Mouse (Mus musculus) neural tube, embryonic 14.5 days (tissue): ENCODE data around the gene Mat2a. TPM values are rescaled to one million over a fixed set of nuclear protein-coding genes. Genes with fewer than 3 reads are reported as not detected.
A peak's percentile ranks its signal among the peaks of the same experiment; 100 is the strongest.

ENCODE experiments used
- ATAC-seq: fragments of 200-750 bp; cut with Nextera tagmentation; 2 replicates; pipeline ENCODE4 v1.8.0; 2017; ENCODE audit warnings: low read depth, mild to moderate bottlenecking, moderate TSS enrichment, moderate library complexity
- H3K27ac ChIP-seq: fragments of 300-500 bp; sonication (generic); 2 replicates; pipeline ENCODE4 v1.5.1; 2014; ENCODE audit warnings: low read depth, mild to moderate bottlenecking, control low read depth, low read length, moderate library complexity, mixed read lengths
- H3K27me3 ChIP-seq: fragments of 300-500 bp; sonication (generic); 2 replicates; pipeline ENCODE4 v1.6.1; 2014; ENCODE audit warnings: low read length; ENCODE audit not compliant: control insufficient read depth, insufficient read depth
- H3K36me3 ChIP-seq: fragments of 300-500 bp; sonication (generic); 2 replicates; pipeline ENCODE4 v1.6.1; 2014; ENCODE audit warnings: low read length, mixed read lengths; ENCODE audit not compliant: control insufficient read depth, insufficient read depth
- H3K4me1 ChIP-seq: fragments of 300-500 bp; sonication (generic); 2 replicates; pipeline ENCODE4 v1.6.1; 2014; ENCODE audit warnings: low read length; ENCODE audit not compliant: control insufficient read depth, insufficient read depth
- H3K4me2 ChIP-seq: fragments of 300-500 bp; sonication (generic); 2 replicates; pipeline ENCODE4 v1.6.1; 2014; ENCODE audit warnings: mild to moderate bottlenecking, low read depth, low read length, control low read depth
- H3K4me3 ChIP-seq: fragments of 300-500 bp; sonication (generic); 2 replicates; pipeline ENCODE4 v1.5.1; 2014; ENCODE audit warnings: low read depth, low read length, control low read depth, mixed read lengths
- H3K9ac ChIP-seq: fragments of 300-500 bp; sonication (generic); replicated peaks from 2 replicates; pipeline ENCODE4 v1.6.1; 2014; ENCODE audit warnings: low read depth, mild to moderate bottlenecking, control low read depth, low read length, mixed read lengths
- H3K9me3 ChIP-seq: fragments of 300-500 bp; sonication (generic); 2 replicates; pipeline ENCODE4 v1.6.1; 2016; ENCODE audit warnings: low read length; ENCODE audit not compliant: control insufficient read depth
- WGBS: fragments of 180-500 bp; shearing (Covaris S2); extraction: QIAGEN DNeasy Blood & Tissue Kit; methylation state at CpG from one replicate; pipeline ENCODE4 v1.1.7; 2014; 5-methylcytosine and 5-hydroxymethylcytosine counted together
- polyA plus RNA-seq: library from polyadenylated mRNA; unstranded; fragments of >200 nt; fragmentation: Nextera tagmentation; extraction: Ambion mirVana; gene quantifications from 2 replicates; pipeline ENCODE4 v1.2.1, GENCODE M21; 2014

Gene Mat2a
- polyA plus RNA-seq, 1 experiment from 2014 or later: 392 TPM

DNA sequence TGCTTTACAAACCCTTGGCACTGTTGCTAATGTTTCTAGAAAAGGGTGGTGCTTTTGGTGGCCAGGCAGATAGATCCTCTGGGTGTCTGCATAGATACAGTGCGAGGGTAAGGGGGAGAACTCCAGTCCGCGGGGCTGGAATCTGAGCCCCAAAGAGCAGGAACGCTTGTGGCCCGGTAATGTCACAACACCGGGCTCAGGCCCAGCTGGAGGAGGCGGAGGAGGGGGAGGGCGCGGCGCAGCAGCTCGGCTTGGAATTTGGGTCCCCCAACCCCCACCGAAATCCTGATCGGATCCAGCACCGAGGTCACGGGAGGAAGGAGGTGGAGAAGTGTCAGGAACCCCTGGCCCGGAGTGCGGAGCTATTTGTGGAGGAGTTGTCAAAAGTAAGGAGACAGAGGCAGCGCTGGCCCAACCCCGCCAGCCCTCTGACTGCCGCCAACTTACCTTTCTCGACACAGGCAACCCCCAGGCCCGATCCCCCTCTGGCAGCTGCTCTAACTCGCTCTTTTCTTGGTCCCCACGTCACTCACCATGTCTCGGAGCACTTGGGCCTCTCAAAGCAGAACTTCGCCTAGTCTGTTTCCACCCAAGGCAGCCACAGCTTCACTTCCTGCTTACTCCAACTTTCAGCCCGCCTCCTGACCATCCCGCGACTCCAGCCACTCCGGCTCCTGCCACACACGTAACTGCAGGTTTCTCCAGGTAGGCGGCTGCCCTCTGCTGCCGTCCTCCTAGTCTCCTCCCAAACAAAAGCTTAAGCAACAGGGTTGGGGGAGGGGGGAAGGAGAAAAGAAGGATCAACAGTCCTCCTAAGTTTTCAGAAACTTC lies 49.2 kb downstream of the Mat2a start, which contains the start of gene Vamp8:
Vamp8 (minus strand) TSS at position 763 of the 831 bp plus-strand sequence.
- H3K36me3 ChIP-seq: no peaks in the 10 kb centered on the region
- no peaks in the 10 kb centered on the region for H3K9me3 ChIP-seq
- H3K27me3 ChIP-seq: peaks cover 3% of the 10 kb centered on the region; the same call in 1 of the 2 replicates
- peak within 1 kb of the TSS; percentile 22 for H3K4me3 ChIP-seq
- H3K9ac ChIP-seq: peak within 1 kb of the TSS; percentile 34; the same call in 1 of the 2 replicates
- 0 out of 2 replicates have a peak within 1 kb of the TSS, but pooled peaks have one; percentile 5 for H3K27ac ChIP-seq
- peak; percentile 31; the same call in 1 of the 2 replicates for ATAC-seq
- 4% methylated on average over 32 of the region's 33 CpGs for WGBS
- 0 out of 2 replicates have a peak, but pooled peaks cover 3% of the 10 kb centered on the region for H3K4me1 ChIP-seq
- H3K4me2 ChIP-seq: peak within 1 kb of the TSS; percentile 46

DNA sequence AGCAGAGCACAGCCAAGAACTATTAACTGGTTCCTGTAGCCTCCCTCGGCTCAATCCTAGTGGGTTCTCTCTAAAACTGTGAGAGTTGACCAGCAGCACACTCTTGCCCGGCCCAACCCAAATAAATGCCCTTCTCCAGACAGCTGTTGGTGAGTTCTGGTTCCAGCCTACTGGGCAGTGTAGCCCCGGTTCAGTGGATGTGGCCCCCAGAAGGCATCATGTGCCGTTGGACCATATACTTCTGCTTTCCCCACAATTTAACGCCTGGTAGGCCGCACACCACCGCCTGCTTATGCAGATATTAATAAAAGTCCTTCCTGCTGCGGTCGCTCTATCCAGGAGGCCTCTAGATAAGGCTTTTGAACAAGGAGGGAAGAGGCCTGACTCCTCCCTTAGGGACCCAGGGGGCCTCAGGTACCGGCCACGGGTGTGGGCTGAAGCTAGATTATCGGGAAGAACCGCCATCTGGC lies 49.9 kb downstream of the Mat2a start:
- H3K27me3 ChIP-seq: peaks cover 3% of the 10 kb centered on the region; the same call in 1 of the 2 replicates
- peak overlapping the region; percentile 46 for H3K4me2 ChIP-seq
- no peak for ATAC-seq
- 0 out of 2 replicates have a peak, but pooled peaks cover 3% of the 10 kb centered on the region for H3K4me1 ChIP-seq
- no peaks in the 10 kb centered on the region for H3K9me3 ChIP-seq
- WGBS: 40% methylated on average over 13 of the region's 13 CpGs
- H3K9ac ChIP-seq: 0 out of 2 replicates have a peak overlapping the region, but pooled peaks have one; percentile 34
- H3K36me3 ChIP-seq: no peaks in the 10 kb centered on the region
- H3K4me3 ChIP-seq: peak overlapping the region; percentile 22
- H3K27ac ChIP-seq: 0 out of 2 replicates have a peak overlapping the region, but pooled peaks have one; percentile 4

DNA sequence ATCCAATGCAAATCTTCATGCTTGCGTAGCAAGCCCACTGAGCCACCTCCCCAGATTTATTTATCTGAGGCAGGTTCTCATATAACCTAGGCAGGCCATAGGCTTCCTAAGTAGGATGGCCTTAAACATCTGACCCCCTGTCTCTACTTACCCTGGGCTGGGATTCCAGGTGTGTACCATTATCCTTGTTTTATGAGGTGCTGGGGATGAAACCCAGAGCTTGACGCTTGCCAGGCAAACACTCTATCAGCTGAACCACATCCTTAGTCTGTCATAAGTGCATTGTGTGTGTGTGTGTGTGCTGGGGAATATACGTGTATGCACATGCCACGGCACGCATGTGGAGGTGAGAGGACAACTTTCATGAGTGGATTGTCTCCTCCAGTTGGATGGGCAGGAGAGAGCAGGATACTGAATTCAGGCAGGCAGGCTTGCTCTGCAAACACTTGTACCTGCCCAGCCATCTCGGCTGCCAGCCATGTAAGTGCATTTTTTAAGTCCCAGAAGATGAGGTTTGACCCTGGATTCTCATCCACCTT lies 50.5 kb downstream of the Mat2a start:
- WGBS: 91% methylated on average over 6 of the region's 6 CpGs
- Histone ChIP-seq H3K4me2 (no peak overlapping the region), H3K27me3 (peaks cover 3% of the 10 kb centered on the region; the same call in 1 of the 2 replicates), H3K36me3 (no peaks in the 10 kb centered on the region), H3K9me3 (no peaks in the 10 kb centered on the region), H3K9ac (no peak overlapping the region), H3K4me3 (no peak overlapping the region), H3K27ac (no peak overlapping the region), H3K4me1 (0 out of 2 replicates have a peak, but pooled peaks cover 3% of the 10 kb centered on the region)
- ATAC-seq: no peak

DNA sequence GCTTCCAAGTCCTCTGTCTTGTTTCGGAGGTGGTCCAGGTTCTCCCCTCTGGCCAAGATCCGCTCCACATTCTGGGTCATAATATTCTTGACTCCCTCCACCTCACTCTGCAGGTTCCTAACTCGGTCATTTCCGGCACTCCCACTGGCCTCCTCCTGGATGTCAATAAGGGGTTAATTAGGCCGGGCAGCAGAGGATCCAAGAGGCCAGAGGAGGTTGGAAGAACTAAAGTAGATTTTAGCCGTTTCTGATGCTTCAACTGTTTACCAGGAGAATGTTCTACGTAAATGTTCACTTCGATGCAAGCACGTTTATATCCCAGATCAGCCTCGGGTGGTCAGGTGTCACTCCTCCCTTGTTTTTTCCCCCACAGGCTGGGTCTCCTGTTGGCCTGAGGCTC lies 51.1 kb downstream of the Mat2a start:
- Histone ChIP-seq H3K27ac (no peak overlapping the region), H3K36me3 (no peaks in the 10 kb centered on the region), H3K9ac (no peak overlapping the region), H3K4me3 (no peak overlapping the region), H3K4me1 (0 out of 2 replicates have a peak, but pooled peaks cover 3% of the 10 kb centered on the region), H3K4me2 (no peak overlapping the region), H3K9me3 (no peaks in the 10 kb centered on the region), H3K27me3 (peaks cover 3% of the 10 kb centered on the region; the same call in 1 of the 2 replicates)
- WGBS: 77% methylated on average over 10 of the region's 10 CpGs
- no peak for ATAC-seq

DNA sequence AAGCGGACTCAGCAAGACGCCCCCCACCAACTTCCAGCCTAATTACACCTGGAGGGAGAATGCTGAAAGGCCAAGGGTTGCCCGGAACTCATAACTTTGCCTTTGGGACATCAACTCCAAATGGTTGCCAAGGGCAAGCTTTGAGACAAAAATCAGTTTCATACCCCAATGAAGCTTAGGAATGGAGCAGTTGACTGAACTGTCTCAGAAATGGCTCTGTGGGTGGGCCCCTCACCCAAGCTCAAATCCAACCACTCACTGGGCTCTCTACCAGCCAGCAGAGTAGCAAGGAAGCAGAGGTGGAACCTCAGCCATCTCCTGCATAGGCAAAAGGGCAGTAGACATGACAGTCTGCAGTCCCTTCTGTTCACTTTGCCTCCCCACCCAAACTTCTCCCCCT lies 51.5 kb downstream of the Mat2a start:
- Histone ChIP-seq H3K4me2 (no peak overlapping the region), H3K36me3 (no peaks in the 10 kb centered on the region), H3K27ac (no peak overlapping the region), H3K9ac (no peak overlapping the region), H3K4me1 (0 out of 2 replicates have a peak, but pooled peaks cover 3% of the 10 kb centered on the region), H3K9me3 (no peaks in the 10 kb centered on the region), H3K27me3 (peaks cover 3% of the 10 kb centered on the region; the same call in 1 of the 2 replicates), H3K4me3 (no peak overlapping the region)
- WGBS: 73% methylated on average over 3 of the region's 3 CpGs
- no peak for ATAC-seq

DNA sequence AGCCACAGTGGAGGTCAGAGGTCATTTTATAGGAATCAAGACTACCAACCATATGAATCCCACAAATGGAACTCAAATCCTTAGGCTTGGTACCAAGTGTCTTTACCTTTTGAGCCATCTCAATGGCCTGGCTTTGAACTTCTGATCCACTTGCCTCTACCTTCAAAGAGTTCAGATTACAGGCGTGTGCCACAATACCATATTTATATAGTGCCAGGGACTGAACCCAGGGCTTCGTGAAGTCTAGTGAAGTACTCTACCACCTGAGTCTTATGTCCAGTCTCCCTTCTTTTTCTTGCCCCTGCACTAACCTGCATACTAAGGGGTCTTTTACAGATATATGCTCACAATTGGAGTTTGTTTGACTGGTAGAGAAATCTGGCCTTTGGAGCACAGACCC lies 52.8 kb downstream of the Mat2a start:
- no peak for ATAC-seq
- H3K9me3 ChIP-seq: no peaks in the 10 kb centered on the region
- 89% methylated on average over 2 of the region's 2 CpGs for WGBS
- no peaks in the 10 kb centered on the region for H3K36me3 ChIP-seq
- H3K9ac ChIP-seq: no peak overlapping the region
- H3K27me3 ChIP-seq: peaks cover 3% of the 10 kb centered on the region
- H3K27ac ChIP-seq: no peak overlapping the region
- H3K4me3 ChIP-seq: no peak overlapping the region
- H3K4me1 ChIP-seq: 0 out of 2 replicates have a peak, but pooled peaks cover 3% of the 10 kb centered on the region
- H3K4me2 ChIP-seq: no peak overlapping the region

DNA sequence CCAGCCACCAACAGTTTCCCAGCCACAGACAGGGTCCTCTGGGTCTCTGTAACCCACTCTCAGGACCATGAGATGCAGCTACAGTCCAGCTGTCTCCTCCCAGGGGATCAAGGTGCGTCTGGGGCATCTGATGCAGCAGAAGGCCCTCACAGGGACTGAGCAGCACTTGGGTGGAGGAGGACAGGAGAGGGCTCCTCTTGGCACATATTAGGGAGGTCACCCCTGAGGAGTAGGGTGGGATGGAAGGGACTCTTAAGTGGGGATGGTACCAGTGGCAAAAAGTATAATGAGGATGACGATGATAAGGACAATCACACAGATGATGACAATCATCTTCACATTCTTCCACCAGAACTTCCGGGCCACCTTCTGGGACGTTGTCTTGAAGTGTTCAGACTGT lies 54.1 kb downstream of the Mat2a start:
- no peak for ATAC-seq
- no peak overlapping the region for H3K4me2 ChIP-seq
- H3K27me3 ChIP-seq: peaks cover 4% of the 10 kb centered on the region
- no peak overlapping the region for H3K9ac ChIP-seq
- no peaks in the 10 kb centered on the region for H3K9me3 ChIP-seq
- peaks cover 5% of the 10 kb centered on the region; the same call in 1 of the 2 replicates for H3K4me1 ChIP-seq
- no peak overlapping the region for H3K4me3 ChIP-seq
- H3K27ac ChIP-seq: no peak overlapping the region
- no peaks in the 10 kb centered on the region for H3K36me3 ChIP-seq
- 87% methylated on average over 4 of the region's 4 CpGs for WGBS

DNA sequence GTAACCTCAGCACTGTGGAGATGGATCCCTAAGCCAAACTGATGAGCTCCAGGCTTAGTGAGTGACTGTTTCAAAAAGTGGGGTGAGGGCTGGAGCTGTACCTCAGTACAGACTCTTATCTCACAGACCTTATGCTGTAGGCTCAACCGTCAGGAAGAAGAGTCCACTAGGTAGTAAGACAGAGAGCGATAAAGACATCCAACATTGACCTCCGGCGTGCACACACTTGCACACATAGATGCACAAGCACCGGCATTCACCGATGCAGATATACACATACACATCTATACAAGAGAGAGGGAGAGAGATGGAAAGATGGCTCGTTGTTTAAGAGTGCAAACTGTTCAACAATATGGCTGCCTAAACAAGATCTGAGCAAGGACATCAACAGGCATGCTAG lies 55.4 kb downstream of the Mat2a start:
- H3K9ac ChIP-seq: no peak overlapping the region
- H3K27ac ChIP-seq: no peak overlapping the region
- peaks cover 10% of the 10 kb centered on the region for H3K27me3 ChIP-seq
- H3K4me3 ChIP-seq: no peak overlapping the region
- WGBS: 97% methylated on average over 7 of the region's 7 CpGs
- no peaks in the 10 kb centered on the region for H3K9me3 ChIP-seq
- peaks cover 3% of the 10 kb centered on the region; the same call in 1 of the 2 replicates for H3K4me1 ChIP-seq
- ATAC-seq: no peak
- H3K4me2 ChIP-seq: no peak overlapping the region
- no peaks in the 10 kb centered on the region for H3K36me3 ChIP-seq
